Mouse (Mus musculus): ENCODE results near the gene Kiz.

Gene Kiz

DNA sequence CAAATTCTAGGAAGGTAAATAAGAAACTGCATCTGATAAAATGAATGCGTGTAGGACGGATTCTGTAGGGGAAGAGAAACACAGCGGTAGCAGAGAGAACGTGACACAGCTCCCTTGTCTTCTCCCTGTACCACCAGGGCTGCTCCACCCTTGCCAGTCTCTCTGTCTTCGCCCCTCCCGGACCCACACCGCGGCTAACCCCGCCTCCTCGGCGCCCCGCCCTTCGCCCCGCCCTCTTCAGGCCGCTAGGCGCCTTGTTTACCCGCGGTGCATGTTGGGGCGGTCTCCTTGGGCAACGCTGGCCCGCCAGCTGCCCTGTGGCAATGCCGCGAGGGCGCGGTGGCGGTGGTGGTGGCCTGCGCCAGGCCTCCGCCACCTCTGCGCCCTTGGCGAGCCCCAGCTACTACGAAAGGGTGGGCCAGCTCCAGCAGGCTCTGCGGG, at the start of gene Kiz:
Kiz (plus strand) TSS at position 266 of the 441 bp plus-strand sequence.
- DNase-seq (ENCODE audit: extremely low spot score), result peak; percentile 98

DNA sequence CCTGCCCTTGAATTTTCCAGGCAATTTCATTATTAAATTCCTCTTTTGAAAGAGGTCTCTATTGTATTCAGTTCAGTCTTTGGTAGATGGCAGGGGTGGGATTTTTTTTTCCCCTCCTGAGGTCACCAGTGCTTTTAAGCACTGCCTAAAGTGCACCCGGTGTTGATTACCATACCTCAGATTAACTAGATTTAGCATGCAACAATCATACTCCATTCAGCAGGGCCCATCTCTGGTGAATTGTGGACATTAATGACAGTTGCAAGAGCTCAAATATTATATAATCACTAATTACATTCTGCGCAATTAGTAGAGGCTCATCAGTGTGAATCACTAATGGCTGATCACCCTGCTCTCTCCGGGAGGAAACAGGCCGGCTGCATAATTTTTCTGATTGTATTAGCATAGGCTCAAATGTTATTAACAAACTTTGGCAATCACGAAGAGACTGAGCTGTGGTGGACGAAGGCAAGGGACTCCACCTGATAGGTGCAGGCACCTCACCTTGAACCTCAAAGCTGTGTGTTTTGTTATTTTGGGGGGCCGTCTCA, 45.9 kb upstream of the Kiz start:
- DNase-seq (ENCODE audit: extremely low spot score), result no peak

DNA sequence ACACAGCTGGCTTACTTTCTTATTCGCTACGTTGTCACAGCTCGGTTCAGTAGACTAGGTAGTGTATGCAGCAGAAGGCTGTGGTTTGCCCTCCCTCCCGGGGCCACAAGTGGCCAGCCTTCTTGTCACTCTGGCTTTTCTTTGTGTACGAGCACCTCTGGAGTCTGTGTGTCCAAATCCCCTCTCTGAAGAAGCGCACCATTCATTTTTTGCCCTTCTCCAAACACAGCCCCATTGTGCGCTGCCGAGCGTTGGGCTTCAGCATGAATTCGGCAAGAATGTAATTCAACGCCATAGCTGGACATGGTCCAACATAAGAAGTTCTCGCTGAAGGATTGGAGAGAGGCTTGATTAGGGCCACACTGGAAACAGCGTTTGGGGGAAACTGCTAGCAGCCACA, 45.0 kb upstream of the Kiz start:
- no peak for DNase-seq (ENCODE audit: extremely low spot score)

DNA sequence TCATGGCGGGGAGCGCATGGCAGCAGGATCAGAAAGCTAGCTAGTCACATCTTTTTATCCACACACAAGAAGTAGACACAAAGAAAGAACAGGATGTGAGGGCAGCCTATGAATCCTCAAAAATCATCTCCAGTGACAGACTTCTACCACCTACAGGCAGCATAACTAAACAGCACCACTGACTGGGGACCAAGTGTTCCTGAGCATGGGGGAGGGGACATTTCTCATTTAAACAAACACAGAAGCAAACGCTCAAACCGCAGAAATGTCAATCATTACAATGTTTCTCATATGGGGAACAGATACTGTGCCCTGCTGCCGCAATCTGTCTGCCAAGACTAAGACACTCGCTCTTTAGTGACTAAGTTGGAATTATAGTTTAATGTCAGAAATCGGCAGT, 40.7 kb upstream of the Kiz start:
- no peak for DNase-seq (ENCODE audit: extremely low spot score)

DNA sequence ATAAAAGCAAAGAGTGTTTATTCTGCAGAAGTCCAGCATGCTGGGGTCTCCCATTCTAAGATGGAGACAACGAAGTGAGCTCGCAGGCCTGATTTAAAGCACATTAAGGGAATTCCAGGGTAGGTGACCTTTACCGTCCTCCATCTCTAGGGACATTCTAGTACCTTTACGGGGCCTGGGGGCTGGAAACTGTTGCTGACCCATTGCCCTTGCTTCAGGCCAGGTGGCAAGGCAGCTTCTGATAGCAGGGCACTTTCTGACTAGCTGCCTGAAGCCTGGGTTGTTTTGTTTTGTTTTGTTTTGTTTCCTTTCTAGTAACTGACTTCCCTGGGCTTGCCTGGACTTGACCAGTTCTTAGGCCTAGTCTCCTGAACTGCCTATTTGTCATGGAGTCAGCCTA, 36.6 kb upstream of the Kiz start:
- no peak for DNase-seq (ENCODE audit: extremely low spot score)

DNA sequence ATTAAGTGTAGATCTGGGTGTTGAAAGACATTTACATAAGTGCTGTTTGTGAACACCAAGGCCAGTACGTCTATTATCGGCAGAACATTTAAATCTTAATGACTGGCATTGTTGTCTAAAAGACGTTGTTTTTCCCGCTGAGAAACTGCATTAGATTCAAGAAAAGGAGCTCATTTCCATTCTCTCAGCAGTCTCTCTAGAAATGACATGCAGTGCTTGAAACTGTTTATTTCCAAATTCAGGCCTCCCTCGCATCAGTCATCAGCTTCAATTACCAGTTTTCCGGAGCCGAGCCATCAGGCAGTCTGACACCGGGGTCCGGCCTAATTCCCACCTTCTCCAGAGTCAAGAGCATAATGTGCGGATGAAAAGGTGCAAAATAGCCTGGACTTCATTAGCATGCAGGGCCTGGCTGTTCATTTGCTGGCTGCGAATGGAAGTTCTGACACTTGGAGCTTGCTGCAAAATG, 32.1 kb upstream of the Kiz start:
- no peak for DNase-seq (ENCODE audit: extremely low spot score)

GRCm38 (mm10) chr2:146824043-146824442, 31.6 kb upstream of the Kiz start:
- DNase-seq (ENCODE audit: extremely low spot score), result no peak

DNA sequence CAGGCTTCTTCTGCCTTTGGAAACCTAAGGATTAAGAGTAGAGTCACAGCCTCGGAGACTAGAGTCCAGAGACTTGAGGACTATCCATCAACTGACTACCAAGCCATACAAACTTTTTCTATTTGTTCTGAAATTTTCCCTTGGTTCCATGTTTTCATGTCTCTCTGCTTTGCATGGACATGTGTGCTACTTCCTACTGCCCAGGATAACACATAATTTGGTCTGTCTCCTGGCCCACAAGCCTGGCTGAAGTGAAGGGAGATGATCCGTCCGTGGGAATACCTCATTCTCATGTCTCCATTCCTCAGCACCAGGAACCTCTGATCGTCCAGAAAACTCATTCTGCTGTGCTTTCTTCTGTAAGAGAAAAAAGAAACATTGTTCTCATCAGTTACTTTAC, 27.7 kb upstream of the Kiz start:
- DNase-seq (ENCODE audit: extremely low spot score), result no peak

GRCm38 (mm10) chr2:146833222-146834063, 22.2 kb upstream of the Kiz start:
- DNase-seq (ENCODE audit: extremely low spot score), result peak; percentile 45

DNA sequence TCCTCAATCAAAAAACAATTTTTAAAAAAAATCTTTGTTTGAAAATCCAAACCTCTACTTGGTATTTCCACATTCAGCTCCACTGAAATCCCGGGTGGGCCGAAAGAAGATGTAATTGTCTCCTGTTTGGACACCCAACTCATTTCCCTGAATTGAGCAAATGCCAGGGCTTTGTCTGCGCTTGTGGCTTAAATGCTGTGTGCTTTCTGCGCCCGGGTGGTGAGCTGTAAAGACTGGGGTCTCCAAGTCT, 21.7 kb upstream of the Kiz start:
- no peak for DNase-seq (ENCODE audit: extremely low spot score)

- DNase-seq (ENCODE audit: extremely low spot score), result peak; percentile 77
Measured at GRCm38 (mm10) chr2:146834314-146835201, 21.1 kb upstream of the Kiz start.

DNA sequence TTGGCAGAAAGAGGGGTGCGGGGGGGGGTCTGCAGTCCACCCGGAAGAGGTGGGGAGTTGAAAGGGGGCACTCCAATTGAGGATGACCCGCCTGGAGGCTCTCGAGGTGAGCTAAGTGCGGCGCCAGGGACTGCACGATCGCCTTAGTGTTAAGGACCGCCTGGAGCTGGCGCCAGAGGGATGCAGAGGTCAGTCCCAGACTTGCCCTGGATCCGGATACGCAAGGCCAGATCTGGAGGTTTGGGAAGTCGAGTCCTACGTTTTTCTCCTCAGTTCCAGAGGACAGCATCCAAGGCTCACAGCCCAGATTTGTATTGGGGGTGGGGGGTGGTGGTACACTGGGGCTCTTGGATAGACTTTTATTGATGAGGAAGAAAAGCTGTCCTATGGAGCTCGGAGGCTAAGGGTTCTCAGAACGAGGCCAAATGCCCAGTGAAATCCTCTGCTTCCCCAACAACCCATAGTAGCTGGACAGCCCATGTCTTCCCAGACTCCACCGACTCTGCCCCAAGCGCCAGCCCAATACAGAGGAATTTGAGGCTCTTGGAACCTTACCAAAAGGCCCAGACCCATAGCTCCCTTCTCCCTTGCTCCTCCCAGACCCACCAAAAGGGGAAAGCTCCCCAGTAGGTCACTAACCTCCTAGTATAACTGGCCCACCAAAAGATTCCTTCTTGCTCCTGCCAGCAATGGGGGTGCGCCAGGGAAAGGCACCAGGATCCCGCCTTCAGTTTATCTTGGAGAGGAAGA, 20.2 kb upstream of the Kiz start:
- peak; percentile 58 for DNase-seq (ENCODE audit: extremely low spot score)

DNA sequence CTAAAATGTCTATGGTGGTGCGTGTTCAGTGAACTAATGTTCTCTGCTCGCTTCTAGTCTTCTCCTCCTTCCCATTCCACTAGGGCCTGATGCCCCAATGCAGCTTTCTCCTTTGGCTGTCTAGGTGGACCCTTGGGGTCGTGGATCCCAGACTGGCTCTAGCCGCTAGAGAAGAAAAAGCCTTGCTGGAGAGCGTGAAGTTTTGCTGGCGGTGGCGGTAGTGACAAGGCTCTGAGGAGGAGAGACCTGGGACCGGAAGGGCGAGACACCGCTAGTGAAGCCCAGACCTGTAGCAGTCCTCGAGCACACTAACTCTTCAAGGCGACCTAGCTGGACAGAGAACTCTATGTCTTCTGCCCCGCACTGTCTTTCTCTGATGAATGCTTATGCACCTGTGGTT, 19.4 kb upstream of the Kiz start:
- DNase-seq (ENCODE audit: extremely low spot score), result peak; percentile 45

DNA sequence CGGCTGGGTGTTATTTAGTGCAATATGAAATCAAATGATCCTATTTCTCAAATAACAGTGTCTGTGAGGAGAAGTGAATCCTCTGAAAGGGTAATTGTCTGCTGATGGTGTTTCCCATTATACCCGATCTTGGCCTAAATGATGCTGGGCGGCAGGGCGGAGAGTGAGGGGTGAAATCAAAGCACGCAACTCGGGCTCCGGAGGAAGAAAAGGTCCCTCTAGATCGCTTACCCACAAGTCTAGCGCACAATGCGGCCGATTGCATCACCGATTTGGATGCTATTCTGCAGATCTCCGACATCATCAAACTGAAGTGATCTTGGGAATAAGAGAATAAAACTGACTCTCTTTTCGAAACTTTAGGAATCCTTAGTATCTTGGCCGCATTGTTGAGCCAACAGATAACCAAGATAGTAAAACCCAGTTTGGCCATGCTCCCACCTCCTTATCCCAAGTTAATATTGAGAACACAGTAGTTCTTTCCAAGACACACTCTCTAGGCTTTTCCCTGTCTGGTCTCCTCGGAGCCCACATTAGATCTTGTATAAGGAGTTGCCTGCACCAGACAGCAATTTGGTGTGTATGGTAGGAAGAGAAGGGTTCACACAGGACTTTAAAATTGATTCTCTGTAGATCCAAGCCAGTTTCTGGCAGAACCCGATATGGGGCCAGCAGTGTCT, 18.7 kb upstream of the Kiz start:
- peak; percentile 47 for DNase-seq (ENCODE audit: extremely low spot score)

GRCm38 (mm10) chr2:146837653-146838052, 18.0 kb upstream of the Kiz start:
- no peak for DNase-seq (ENCODE audit: extremely low spot score)

GRCm38 (mm10) chr2:146838596-146839302, 16.9 kb upstream of the Kiz start:
- peak; percentile 49 for DNase-seq (ENCODE audit: extremely low spot score)

GRCm38 (mm10) chr2:146839303-146840030, 16.2 kb upstream of the Kiz start:
- no peak for DNase-seq (ENCODE audit: extremely low spot score)

- DNase-seq (ENCODE audit: extremely low spot score), result no peak
Measured at GRCm38 (mm10) chr2:146847863-146848262, 7.8 kb upstream of the Kiz start.

- no peak for DNase-seq (ENCODE audit: extremely low spot score)
Measured at GRCm38 (mm10) chr2:146856120-146856519, 456 bp downstream of the Kiz start.

DNA sequence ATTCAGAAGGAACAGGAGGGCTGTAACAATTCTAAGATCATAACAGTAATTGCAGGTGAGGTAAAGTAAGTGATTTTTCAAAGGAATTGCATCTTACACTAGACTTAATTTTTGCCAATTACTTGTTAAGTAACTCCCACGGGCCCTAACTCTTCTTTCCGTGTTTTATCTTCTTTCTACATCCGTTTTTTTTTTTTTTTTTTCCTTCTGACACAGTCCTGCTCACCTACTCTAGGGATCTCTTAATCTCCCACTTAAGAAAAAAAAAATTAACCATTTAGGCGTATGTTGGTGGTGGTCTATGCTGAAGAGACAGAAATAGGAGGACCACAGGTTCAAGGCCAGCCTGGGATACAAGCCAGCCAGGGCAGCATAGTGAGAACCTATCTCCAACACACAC, 1.2 kb downstream of the Kiz start:
- DNase-seq (ENCODE audit: extremely low spot score), result no peak
